Mouse (Mus musculus): Measurements from ENCODE around the gene Ltb4r2. TPM values are rescaled to one million over a fixed set of nuclear protein-coding genes. Genes with fewer than 3 reads are reported as not detected.

The Ltb4r2 gene
- total RNA-seq, 2 experiments from 2014 or later, result 0.12 to 0.13 TPM

- DNase-seq (ENCODE audit: low spot score in 2 of 2), result no peak
These were observed 25.5 kb upstream of the Ltb4r2 start for GRCm38 (mm10) chr14:55735758-55736157.

DNA sequence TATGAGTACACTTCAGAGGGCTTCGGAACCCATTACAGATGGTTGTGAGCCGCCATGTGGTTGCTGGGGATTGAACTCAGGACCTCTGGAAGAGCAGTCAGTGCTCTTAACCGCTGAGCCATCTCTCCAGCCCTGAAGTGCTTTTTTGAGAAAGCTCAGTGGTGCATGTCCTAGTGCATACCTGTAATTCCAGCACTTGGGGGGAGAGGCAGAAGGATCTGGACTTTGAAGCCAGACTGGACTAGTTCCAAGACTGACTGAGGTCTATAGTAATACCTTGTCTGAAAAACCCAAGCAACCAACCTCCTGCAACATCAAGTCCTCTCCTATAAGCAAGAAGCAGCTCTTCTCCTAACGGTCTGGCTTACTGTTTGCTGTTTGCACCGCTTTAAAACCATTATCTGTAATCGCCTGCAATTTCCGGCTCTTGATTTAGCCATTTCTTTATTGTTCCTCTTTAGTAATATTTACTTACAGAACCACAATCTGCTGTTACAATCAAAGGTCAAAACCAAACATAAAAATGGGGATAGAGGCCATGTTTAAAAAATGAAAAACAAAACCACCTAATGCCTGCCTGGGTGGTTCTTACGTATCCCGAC is 24.0 kb upstream of the Ltb4r2 start:
- DNase-seq (ENCODE audit: low spot score in 2 of 2), result no peak

DNA sequence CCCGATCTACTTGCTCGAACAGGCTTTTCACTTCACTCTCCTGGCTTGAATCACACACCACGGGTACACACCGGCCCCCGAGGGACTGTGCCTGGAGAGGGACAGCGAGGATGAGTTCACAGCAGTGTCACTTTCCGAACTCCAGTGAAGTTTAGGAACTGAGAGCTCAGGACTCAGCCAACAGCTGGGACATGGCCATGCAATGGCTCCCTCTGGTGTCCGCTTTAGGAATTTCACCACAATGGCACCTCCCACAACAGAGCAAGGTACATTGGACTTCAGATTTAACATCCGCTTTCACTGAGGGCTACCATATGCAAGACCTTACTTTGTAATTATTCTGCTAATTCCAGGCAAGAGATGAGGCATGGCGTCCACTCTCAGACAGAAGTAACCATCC is 17.5 kb upstream of the Ltb4r2 start:
- DNase-seq (ENCODE audit: low spot score in 2 of 2), result peak; percentile 58 to 92

DNA sequence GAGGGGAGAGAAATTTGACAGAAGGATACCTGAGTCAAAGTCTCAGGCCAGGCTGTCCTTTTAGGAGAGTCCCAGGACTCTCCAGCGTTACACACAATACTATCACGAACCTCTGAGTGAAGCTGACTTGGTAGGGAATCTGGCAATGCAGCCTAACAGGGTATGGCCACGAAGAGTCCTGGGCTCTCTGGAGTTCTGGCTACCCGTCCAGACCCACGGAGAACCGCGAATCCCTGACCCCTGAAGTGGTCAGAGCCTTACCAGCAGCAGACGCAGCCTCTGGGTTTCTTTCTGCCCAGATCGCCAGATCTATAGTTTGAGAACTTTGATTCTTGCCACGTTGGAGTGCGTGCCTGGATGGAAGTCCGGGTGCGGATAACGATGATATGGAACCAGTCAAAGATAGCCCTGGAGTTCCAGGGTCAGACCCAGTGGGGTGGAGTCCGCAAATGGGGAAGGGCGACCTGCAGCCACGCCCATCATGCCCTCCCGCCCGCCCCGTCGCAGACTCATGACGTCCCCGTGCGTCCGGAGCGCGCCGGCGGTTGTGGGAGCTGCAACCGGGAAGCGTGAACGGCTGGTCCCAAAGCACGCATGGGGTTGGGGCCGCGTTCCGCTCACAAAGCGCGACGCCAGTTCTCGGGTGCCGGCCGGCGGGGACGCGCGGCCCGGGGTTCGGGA is 15.9 kb upstream of the Ltb4r2 start, which contains the start of the genes Dhrs1 and Nop9:
Gene Dhrs1, minus strand, starts transcription at position 511 of the 681 bp plus-strand sequence.
Gene Nop9, plus strand, starts transcription at position 514 of the 681 bp plus-strand sequence.
- DNase-seq (ENCODE audit: low spot score in 2 of 2), result peak; percentile 78 to 86

DNA sequence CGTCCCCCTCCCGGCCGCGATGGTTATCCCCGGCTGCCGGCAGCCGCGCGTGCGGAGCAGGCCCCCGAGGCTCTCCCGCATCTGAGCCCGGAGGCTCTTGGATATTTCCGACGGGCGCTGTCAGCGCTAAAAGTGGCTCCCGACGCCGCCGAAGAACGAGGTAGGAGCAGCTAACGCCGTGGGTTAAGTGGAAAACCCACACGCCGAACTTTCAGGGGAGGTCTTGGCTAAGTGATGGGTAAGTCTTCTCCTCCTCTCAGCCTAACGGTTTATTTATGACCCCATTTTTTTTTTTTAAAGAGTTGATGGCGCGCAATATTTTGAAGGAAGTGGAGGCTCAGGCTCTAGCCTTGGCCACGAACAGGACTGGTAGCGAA is 15.4 kb upstream of the Ltb4r2 start:
- DNase-seq (ENCODE audit: low spot score in 2 of 2), result no peak

GRCm38 (mm10) chr14:55747051-55747847 is 14.0 kb upstream of the Ltb4r2 start:
- no peak for DNase-seq (ENCODE audit: low spot score in 2 of 2)

DNA sequence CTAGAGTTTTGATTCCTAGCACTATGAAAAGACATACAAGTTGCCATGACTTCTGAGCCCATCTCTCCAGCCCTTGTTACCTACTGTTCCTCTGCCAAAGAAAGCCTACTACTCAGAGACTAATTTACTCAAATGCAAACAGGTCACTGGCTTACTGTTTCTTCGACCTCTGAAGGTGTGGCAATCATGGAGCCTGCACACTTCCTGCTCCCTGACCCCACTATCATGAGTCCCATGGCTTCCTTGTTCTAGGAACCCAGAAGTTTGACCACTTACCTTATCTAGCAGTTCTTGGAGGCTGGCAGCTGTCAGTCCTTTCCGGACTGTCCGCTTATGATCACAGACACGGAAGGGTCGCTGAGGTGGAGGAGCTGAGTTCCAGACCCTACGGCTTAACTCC is 3.7 kb upstream of the Ltb4r2 start:
- DNase-seq (ENCODE audit: low spot score in 2 of 2), result no peak

DNA sequence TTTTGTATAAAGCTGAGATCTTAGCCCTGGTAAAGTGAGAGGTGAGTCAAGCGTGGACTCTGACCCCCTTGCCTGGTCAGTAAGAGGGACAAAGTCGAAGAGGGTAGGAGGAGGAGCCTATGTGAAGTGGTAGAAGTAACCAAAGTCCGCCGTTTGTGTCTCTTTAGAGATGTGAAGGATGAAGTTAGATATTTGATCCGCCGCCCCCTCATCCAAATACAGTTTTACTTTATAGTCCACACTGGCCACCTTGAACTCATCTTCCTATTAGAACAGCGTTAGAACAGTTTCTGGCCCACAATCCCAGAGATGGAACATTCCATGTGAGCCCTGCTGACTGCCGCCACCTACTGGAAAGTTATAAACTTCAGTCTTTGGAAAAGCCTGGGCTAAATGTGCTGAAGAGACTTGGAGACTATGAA is 2.9 kb upstream of the Ltb4r2 start, which contains the start of gene Cideb:
Gene Cideb, minus strand, starts transcription at position 96 of the 422 bp plus-strand sequence.
- peak in 1 of 2 experiments; percentile 65 for DNase-seq (ENCODE audit: low spot score in 2 of 2)

DNA sequence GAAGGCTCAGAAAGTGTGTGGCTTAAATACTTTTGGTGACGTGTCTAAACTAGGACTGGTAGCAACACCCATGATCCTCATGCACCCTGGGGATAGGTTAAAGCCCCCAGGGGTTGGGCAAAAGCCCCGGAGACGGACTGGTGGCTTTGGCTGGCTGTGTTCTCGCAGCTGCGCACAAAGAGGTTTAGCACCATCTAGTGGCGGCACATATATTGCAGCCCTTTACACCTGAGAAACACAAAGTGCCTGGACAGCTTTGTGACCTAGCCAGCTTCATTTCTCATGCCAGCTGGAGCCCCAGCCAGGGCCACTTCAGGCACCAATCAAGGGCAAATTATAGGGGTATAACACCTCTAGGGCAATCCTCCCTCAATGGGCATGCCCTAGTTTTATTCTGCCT is 1.1 kb upstream of the Ltb4r2 start:
- peak; percentile 61 to 90 for DNase-seq (ENCODE audit: low spot score in 2 of 2)

- peak in 1 of 2 experiments; percentile 16 for DNase-seq (ENCODE audit: low spot score in 2 of 2)
These were observed 983 bp downstream of the Ltb4r2 start for GRCm38 (mm10) chr14:55762001-55762821.

- DNase-seq (ENCODE audit: low spot score in 2 of 2), result no peak
These were observed 1.9 kb downstream of the Ltb4r2 start for GRCm38 (mm10) chr14:55763166-55763565.

- DNase-seq (ENCODE audit: low spot score in 2 of 2), result no peak
These were observed 4.5 kb downstream of the Ltb4r2 start, which contains the start of gene Ltb4r1 for GRCm38 (mm10) chr14:55765696-55766095. Ltb4r1 (plus strand) TSS chr14:55765962.

DNA sequence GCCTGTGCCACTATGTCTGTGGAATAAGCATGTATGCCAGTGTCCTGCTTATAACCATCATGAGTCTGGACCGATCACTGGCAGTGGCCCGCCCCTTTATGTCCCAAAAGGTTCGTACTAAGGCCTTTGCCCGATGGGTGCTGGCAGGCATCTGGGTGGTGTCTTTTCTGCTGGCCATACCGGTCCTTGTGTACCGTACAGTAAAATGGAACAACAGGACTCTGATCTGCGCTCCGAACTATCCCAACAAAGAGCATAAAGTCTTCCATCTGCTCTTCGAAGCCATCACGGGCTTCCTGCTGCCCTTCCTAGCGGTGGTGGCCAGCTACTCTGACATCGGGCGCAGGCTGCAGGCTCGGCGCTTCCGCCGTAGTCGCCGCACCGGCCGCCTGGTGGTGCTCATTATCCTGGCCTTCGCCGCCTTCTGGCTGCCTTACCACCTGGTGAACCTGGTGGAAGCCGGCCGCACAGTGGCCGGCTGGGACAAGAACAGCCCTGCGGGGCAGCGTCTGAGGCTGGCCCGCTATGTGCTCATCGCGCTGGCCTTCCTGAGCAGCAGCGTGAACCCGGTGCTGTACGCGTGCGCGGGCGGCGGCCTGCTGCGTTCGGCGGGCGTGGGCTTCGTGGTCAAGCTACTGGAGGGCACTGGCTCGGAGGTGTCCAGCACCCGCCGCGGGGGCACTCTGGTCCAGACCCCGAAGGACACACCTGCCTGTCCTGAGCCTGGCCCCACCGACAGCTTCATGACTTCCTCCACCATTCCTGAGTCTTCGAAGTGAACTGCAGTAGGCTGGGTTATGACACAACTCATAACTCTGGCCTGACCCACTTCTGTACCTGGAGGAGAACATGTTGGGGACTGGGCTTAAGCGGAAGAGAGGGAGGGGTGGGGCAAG is 6.5 kb downstream of the Ltb4r2 start:
- peak in 1 of 2 experiments; percentile 35 for DNase-seq (ENCODE audit: low spot score in 2 of 2)

DNA sequence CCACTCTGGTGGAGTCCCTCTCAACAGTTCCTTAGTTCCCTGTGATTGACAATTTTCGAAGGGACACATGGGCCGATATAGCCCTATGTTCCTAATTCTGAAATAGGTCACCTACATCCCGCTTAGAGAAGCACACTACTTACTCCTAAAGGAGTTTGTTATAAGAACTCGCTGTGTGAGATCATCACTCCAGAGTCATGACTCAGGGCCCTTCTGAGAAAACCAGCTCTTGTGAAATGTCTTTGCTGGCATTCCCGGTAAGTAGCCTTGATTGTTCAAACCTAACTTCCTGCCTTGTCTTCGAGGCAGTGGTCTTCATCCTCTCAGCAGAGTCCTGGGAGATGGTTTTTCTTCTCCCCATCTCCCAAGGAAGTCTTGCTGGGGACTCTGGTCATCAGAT is 7.3 kb downstream of the Ltb4r2 start:
- DNase-seq (ENCODE audit: low spot score in 2 of 2), result no peak

- DNase-seq (ENCODE audit: low spot score in 2 of 2), result no peak
These were observed 8.0 kb downstream of the Ltb4r2 start for GRCm38 (mm10) chr14:55769087-55769703.

DNA sequence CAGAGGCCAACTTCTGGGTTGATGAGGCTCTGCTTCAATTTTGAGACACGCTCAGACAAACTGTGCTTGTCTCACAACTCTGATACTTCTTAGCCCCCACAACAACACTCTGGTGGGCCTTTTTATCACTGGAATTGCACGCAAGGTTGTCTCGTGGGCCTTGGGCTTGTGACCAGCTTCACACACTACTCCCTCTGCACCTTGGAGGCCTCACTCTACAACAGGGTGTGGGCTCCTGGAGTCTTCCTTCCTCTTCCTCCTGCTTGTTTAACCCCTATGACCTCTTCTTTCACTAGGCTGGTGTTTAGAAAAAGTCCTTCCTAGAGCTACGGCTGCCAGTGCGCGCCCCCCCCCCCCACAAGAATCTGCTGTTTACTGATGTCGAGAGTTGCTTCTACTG is 15.5 kb downstream of the Ltb4r2 start:
- no peak for DNase-seq (ENCODE audit: low spot score in 2 of 2)

GRCm38 (mm10) chr14:55777176-55777575 is 15.9 kb downstream of the Ltb4r2 start:
- no peak for DNase-seq (ENCODE audit: low spot score in 2 of 2)

GRCm38 (mm10) chr14:55777806-55778205 is 16.6 kb downstream of the Ltb4r2 start:
- no peak for DNase-seq (ENCODE audit: low spot score in 2 of 2)

DNA sequence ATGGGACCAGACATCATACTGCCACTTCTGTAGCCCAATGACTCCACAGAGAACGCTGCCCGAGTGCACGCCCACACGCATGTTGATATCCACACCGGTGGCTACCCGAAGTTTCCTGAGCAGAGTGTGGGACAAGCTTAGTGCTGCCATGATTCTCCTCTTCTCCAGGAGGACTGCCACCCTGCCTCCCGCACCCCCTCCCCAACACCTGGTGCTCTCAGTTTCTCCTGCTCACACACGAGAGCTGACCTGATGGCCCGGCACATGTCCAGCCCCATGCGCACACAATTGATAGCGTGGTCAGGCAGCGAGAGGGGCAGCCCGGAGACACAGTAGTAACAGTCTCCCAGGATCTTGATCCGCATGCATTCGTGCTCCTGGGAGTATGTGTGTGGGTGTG is 17.5 kb downstream of the Ltb4r2 start:
- DNase-seq (ENCODE audit: low spot score in 2 of 2), result no peak

All from layer of hippocampus, adult 18-20 months (tissue).